Mouse (Mus musculus) forebrain, embryonic 12.5 days (tissue): ENCODE results near the gene Fbn1. TPM values are rescaled to one million over a fixed set of nuclear protein-coding genes. Genes with fewer than 3 reads are reported as not detected.

ENCODE experiments used
- ATAC-seq: fragments of 200-750 bp; cut with Nextera tagmentation; 2 replicates; pipeline ENCODE4 v1.8.0; 2017; ENCODE audit warnings: moderate TSS enrichment; ENCODE audit not compliant: low FRiP score
- H3K27ac ChIP-seq: fragments of 300-500 bp; sonication (generic); 2 replicates; pipeline ENCODE4 v1.5.1; 2016; ENCODE audit warnings: mild to moderate bottlenecking
- H3K27me3 ChIP-seq: fragments of 300-500 bp; sonication (generic); 2 replicates; pipeline ENCODE4 v1.6.1; 2016; ENCODE audit warnings: mild to moderate bottlenecking
- H3K36me3 ChIP-seq: fragments of 300-500 bp; sonication (generic); replicated peaks from 2 replicates; pipeline ENCODE4 v1.6.1; 2016; ENCODE audit warnings: mild to moderate bottlenecking
- H3K4me1 ChIP-seq: fragments of 300-500 bp; sonication (generic); 2 replicates; pipeline ENCODE4 v1.6.1; 2016
- H3K4me2 ChIP-seq: fragments of 300-500 bp; sonication (generic); 2 replicates; pipeline ENCODE4 v1.6.1; 2016; ENCODE audit warnings: mild to moderate bottlenecking, moderate library complexity
- H3K4me3 ChIP-seq: fragments of 300-500 bp; sonication (generic); replicated peaks from 2 replicates; pipeline ENCODE4 v1.5.1; 2016; ENCODE audit warnings: mild to moderate bottlenecking
- H3K9ac ChIP-seq: fragments of 300-500 bp; sonication (generic); 2 replicates; pipeline ENCODE4 v1.6.1; 2016; ENCODE audit warnings: mild to moderate bottlenecking
- H3K9me3 ChIP-seq: fragments of 300-500 bp; sonication (generic); 2 replicates; pipeline ENCODE4 v1.6.1; 2016
- WGBS: fragments of 180-500 bp; shearing (Covaris S2); methylation state at CpG from one replicate; pipeline ENCODE4 v1.1.7; 2016; 5-methylcytosine and 5-hydroxymethylcytosine counted together
- polyA plus RNA-seq: library from polyadenylated mRNA; unstranded; fragments of >200 nt; fragmentation: Nextera tagmentation; extraction: Ambion mirVana; gene quantifications from 2 replicates; pipeline ENCODE4 v1.2.1, GENCODE M21; 2016

Gene Fbn1
- polyA plus RNA-seq, 1 experiment from 2014 or later = 8.6 TPM

GRCm38 (mm10) chr2:125476231-125476630, 31.6 kb downstream of the Fbn1 start:
- WGBS = 93% methylated on average over 3 of the region's 3 CpGs
- no peak overlapping the region for H3K4me3 ChIP-seq
- H3K27me3 ChIP-seq = no peaks in the 10 kb centered on the region
- H3K4me2 ChIP-seq = no peak overlapping the region
- H3K9ac ChIP-seq = no peak overlapping the region
- no peaks in the 10 kb centered on the region for H3K9me3 ChIP-seq
- ATAC-seq = no peak
- H3K4me1 ChIP-seq = no peaks in the 10 kb centered on the region
- no peak overlapping the region for H3K27ac ChIP-seq
- H3K36me3 ChIP-seq = no peaks in the 10 kb centered on the region

GRCm38 (mm10) chr2:125474690-125475089, 33.1 kb downstream of the Fbn1 start:
- H3K4me3 ChIP-seq = no peak overlapping the region
- H3K4me2 ChIP-seq = no peak overlapping the region
- no peak for ATAC-seq
- no peaks in the 10 kb centered on the region for H3K36me3 ChIP-seq
- H3K4me1 ChIP-seq = no peaks in the 10 kb centered on the region
- H3K27ac ChIP-seq = no peak overlapping the region
- no peaks in the 10 kb centered on the region for H3K9me3 ChIP-seq
- 82% methylated on average over 5 of the region's 5 CpGs for WGBS
- H3K27me3 ChIP-seq = no peaks in the 10 kb centered on the region
- no peak overlapping the region for H3K9ac ChIP-seq

GRCm38 (mm10) chr2:125473228-125473627, 34.6 kb downstream of the Fbn1 start:
- 89% methylated on average over 2 of the region's 2 CpGs for WGBS

GRCm38 (mm10) chr2:125471721-125472120, 36.1 kb downstream of the Fbn1 start:
- H3K4me1 ChIP-seq = no peaks in the 10 kb centered on the region
- H3K4me2 ChIP-seq = no peak overlapping the region
- H3K9ac ChIP-seq = no peak overlapping the region
- H3K36me3 ChIP-seq = peaks cover 4% of the 10 kb centered on the region
- H3K27me3 ChIP-seq = no peaks in the 10 kb centered on the region
- H3K9me3 ChIP-seq = no peaks in the 10 kb centered on the region
- no peak overlapping the region for H3K4me3 ChIP-seq
- WGBS = 87% methylated on average over 4 of the region's 4 CpGs
- no peak for ATAC-seq
- H3K27ac ChIP-seq = no peak overlapping the region

More at GRCm38 (mm10) chr2:125473228-125473627, 34.6 kb downstream of the Fbn1 start:
- no peak overlapping the region for H3K4me3 ChIP-seq
- H3K36me3 ChIP-seq = no peaks in the 10 kb centered on the region
- H3K9me3 ChIP-seq = no peaks in the 10 kb centered on the region
- no peak for ATAC-seq
- no peak overlapping the region for H3K4me2 ChIP-seq
- no peaks in the 10 kb centered on the region for H3K4me1 ChIP-seq
- H3K9ac ChIP-seq = no peak overlapping the region
- H3K27me3 ChIP-seq = no peaks in the 10 kb centered on the region
- no peak overlapping the region for H3K27ac ChIP-seq

GRCm38 (mm10) chr2:125470553-125471295, 37.1 kb downstream of the Fbn1 start:
- 74% methylated on average over 8 of the region's 8 CpGs for WGBS
- ATAC-seq = no peak
- H3K4me2 ChIP-seq = no peak overlapping the region
- H3K9ac ChIP-seq = no peak overlapping the region
- H3K36me3 ChIP-seq = peaks cover 11% of the 10 kb centered on the region
- no peaks in the 10 kb centered on the region for H3K4me1 ChIP-seq
- no peak overlapping the region for H3K4me3 ChIP-seq
- no peaks in the 10 kb centered on the region for H3K27me3 ChIP-seq
- H3K27ac ChIP-seq = no peak overlapping the region
- no peaks in the 10 kb centered on the region for H3K9me3 ChIP-seq

- WGBS = 90% methylated on average over 6 of the region's 6 CpGs
- H3K4me3 ChIP-seq = no peak overlapping the region
- H3K4me2 ChIP-seq = no peak overlapping the region
- no peaks in the 10 kb centered on the region for H3K9me3 ChIP-seq
- no peak for ATAC-seq
- H3K4me1 ChIP-seq = no peaks in the 10 kb centered on the region
- no peaks in the 10 kb centered on the region for H3K27me3 ChIP-seq
- H3K36me3 ChIP-seq = peaks cover 15% of the 10 kb centered on the region
- no peak overlapping the region for H3K27ac ChIP-seq
- H3K9ac ChIP-seq = no peak overlapping the region
Observed at GRCm38 (mm10) chr2:125464036-125464435, 43.8 kb downstream of the Fbn1 start.

GRCm38 (mm10) chr2:125459087-125459486, 48.7 kb downstream of the Fbn1 start:
- Histone ChIP-seq H3K4me2 (no peak overlapping the region), H3K27me3 (no peaks in the 10 kb centered on the region), H3K27ac (no peak overlapping the region), H3K4me3 (no peak overlapping the region), H3K4me1 (no peaks in the 10 kb centered on the region), H3K9me3 (no peaks in the 10 kb centered on the region), H3K9ac (no peak overlapping the region), H3K36me3 (no peaks in the 10 kb centered on the region)
- 91% methylated on average over 3 of the region's 3 CpGs for WGBS
- ATAC-seq = no peak

- Histone ChIP-seq H3K27me3 (no peaks in the 10 kb centered on the region), H3K4me1 (peaks cover 10% of the 10 kb centered on the region; the same call in 1 of the 2 replicates), H3K27ac (no peak overlapping the region), H3K9ac (no peak overlapping the region), H3K4me2 (no peak overlapping the region), H3K9me3 (no peaks in the 10 kb centered on the region), H3K36me3 (no peaks in the 10 kb centered on the region), H3K4me3 (no peak overlapping the region)
- 86% methylated on average over 15 of the region's 15 CpGs for WGBS
- ATAC-seq = no peak
Observed at GRCm38 (mm10) chr2:125456059-125456789, 51.6 kb downstream of the Fbn1 start.

GRCm38 (mm10) chr2:125454781-125455180, 53.0 kb downstream of the Fbn1 start:
- ATAC-seq = no peak
- Histone ChIP-seq H3K4me1 (peaks cover 10% of the 10 kb centered on the region; the same call in 1 of the 2 replicates), H3K4me3 (no peak overlapping the region), H3K36me3 (no peaks in the 10 kb centered on the region), H3K9me3 (no peaks in the 10 kb centered on the region), H3K27me3 (no peaks in the 10 kb centered on the region), H3K27ac (no peak overlapping the region), H3K4me2 (no peak overlapping the region), H3K9ac (no peak overlapping the region)
- 88% methylated on average over 5 of the region's 5 CpGs for WGBS

- Histone ChIP-seq H3K9me3 (no peaks in the 10 kb centered on the region), H3K36me3 (no peaks in the 10 kb centered on the region), H3K4me1 (peaks cover 10% of the 10 kb centered on the region; the same call in 1 of the 2 replicates), H3K4me3 (no peak overlapping the region), H3K27me3 (no peaks in the 10 kb centered on the region), H3K4me2 (no peak overlapping the region), H3K27ac (no peak overlapping the region), H3K9ac (no peak overlapping the region)
- 0 out of 2 replicates have a peak, but pooled peaks have one; percentile 27 for ATAC-seq
- WGBS = 51% methylated on average over 6 of the region's 6 CpGs
Observed at GRCm38 (mm10) chr2:125452369-125453097, 55.3 kb downstream of the Fbn1 start.

GRCm38 (mm10) chr2:125449361-125449760, 58.4 kb downstream of the Fbn1 start:
- Histone ChIP-seq H3K4me2 (no peak overlapping the region), H3K27me3 (no peaks in the 10 kb centered on the region), H3K9me3 (no peaks in the 10 kb centered on the region), H3K4me1 (peaks cover 10% of the 10 kb centered on the region; the same call in 1 of the 2 replicates), H3K27ac (no peak overlapping the region), H3K4me3 (no peak overlapping the region), H3K36me3 (no peaks in the 10 kb centered on the region), H3K9ac (no peak overlapping the region)
- no peak for ATAC-seq
- WGBS = 80% methylated on average over 8 of the region's 8 CpGs

GRCm38 (mm10) chr2:125448881-125449280, 58.9 kb downstream of the Fbn1 start:
- Histone ChIP-seq H3K9ac (no peak overlapping the region), H3K4me1 (peaks cover 10% of the 10 kb centered on the region; the same call in 1 of the 2 replicates), H3K36me3 (no peaks in the 10 kb centered on the region), H3K4me2 (no peak overlapping the region), H3K27ac (no peak overlapping the region), H3K9me3 (no peaks in the 10 kb centered on the region), H3K4me3 (no peak overlapping the region), H3K27me3 (no peaks in the 10 kb centered on the region)
- no peak for ATAC-seq
- WGBS = 85% methylated on average over 6 of the region's 6 CpGs
